Mouse (Mus musculus) sigmoid colon, adult 10 weeks (tissue): ENCODE results near the gene Nkx2-1. TPM values are rescaled to one million over a fixed set of nuclear protein-coding genes. Genes with fewer than 3 reads are reported as not detected.

Experiments
- polyA plus RNA-seq: library from polyadenylated mRNA; stranded (reverse); fragments of 350-450 nt; fragmentation: Illumina TruSeq; extraction: RNeasy Lipid Tissue Mini Kit (QIAGEN cat#74804); gene quantifications from one replicate; pipeline ENCODE4 v1.2.3, GENCODE M21; 2014; ENCODE audit warnings: low read depth, low replicate concordance

The Nkx2-1 gene
- polyA plus RNA-seq, result not detected

DNA sequence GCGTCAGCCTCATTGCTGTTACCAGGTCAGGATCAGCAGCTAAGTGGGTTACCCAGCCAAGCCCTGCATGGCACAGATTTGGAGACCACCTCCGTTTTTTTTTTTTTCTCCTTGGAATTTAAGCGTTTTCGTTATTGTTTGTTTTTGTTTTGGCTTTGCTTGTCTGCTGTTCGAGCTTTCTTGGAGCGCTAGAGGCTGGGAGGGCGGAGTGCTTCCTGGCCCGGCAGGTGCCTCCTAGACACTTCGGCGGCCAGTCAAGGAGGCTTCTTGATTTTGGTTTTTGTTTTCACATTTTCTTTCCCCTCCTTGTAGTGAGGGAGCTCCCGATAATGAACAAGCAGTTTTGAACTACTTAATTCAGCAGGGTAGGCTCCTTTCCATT, at the start of gene Nkx2-1:
Gene Nkx2-1 (minus strand): TSS at position 25 of the 382 bp plus-strand sequence.

Other genes with a start within 250 kb of the Nkx2-1 start
- 48.1 TPM for gene Mbip, start 191.0 kb downstream of the Nkx2-1 start, polyA plus RNA-seq
- not detected for gene Nkx2-9, start 76.4 kb upstream of the Nkx2-1 start, polyA plus RNA-seq
- 0.09 TPM for gene Pax9, start 154.9 kb upstream of the Nkx2-1 start, polyA plus RNA-seq